Mouse (Mus musculus) MEL (cell line): ENCODE measurements around the gene Pcca. TPM values are rescaled to one million over a fixed set of nuclear protein-coding genes. Genes with fewer than 3 reads are reported as not detected.

Source experiments
- DNase-seq: peaks from one replicate; pipeline ENCODE4 v3.0.0; 2011; ENCODE audit warnings: low read depth, low spot score
- H3K27ac ChIP-seq: 2 replicates; pipeline ENCODE4 v1.5.1; 2012; ENCODE audit warnings: low read depth, mild to moderate bottlenecking, control low read depth, low read length, moderate library complexity; ENCODE audit not compliant: control insufficient read depth
- H3K27me3 ChIP-seq, 2 experiments: fragments of 150-350 bp in 1 of 2; sonication (generic) in 1 of 2; 2 replicates each; pipeline ENCODE4 v1.6.1; 2012; ENCODE audit warnings: low read length in 2 of 2, mild to moderate bottlenecking in 2 of 2, improper control_type of control experiment in 1 of 2, moderate library complexity in 1 of 2; ENCODE audit not compliant: insufficient read depth in 2 of 2, control insufficient read depth in 1 of 2
- H3K36me3 ChIP-seq, 2 experiments: 2 replicates each; pipeline ENCODE4 v1.6.1; 2012 to 2014; ENCODE audit warnings: low read length in 2 of 2, improper control_type of control experiment in 1 of 2, inconsistent platforms in 1 of 2, mild to moderate bottlenecking in 1 of 2; ENCODE audit not compliant: insufficient read depth in 2 of 2, control insufficient read depth in 1 of 2
- H3K4me1 ChIP-seq, 2 experiments: fragments of 150-350 bp in 1 of 2; sonication (generic) in 1 of 2; 2 replicates each; pipeline ENCODE4 v1.6.1; 2012; ENCODE audit warnings: low read length in 2 of 2, improper control_type of control experiment in 1 of 2, mild to moderate bottlenecking in 1 of 2; ENCODE audit not compliant: insufficient read depth in 2 of 2, control insufficient read depth in 1 of 2
- H3K4me3 ChIP-seq, 2 experiments: fragments of 150-350 bp in 1 of 2; sonication (generic) in 1 of 2; 2 replicates each; pipeline ENCODE4 v1.5.1; 2012; ENCODE audit warnings: low read depth in 2 of 2, low read length in 2 of 2, mild to moderate bottlenecking in 2 of 2, moderate library complexity in 2 of 2, control low read depth in 1 of 2, improper control_type of control experiment in 1 of 2; ENCODE audit not compliant: control insufficient read depth in 1 of 2, insufficient read depth in 1 of 2
- H3K79me2 ChIP-seq: 2 replicates; pipeline ENCODE4 v1.6.1; 2012; ENCODE audit warnings: mild to moderate bottlenecking, low read length, moderate library complexity; ENCODE audit not compliant: control insufficient read depth, poor library complexity, insufficient read depth
- H3K9ac ChIP-seq: 2 replicates; pipeline ENCODE4 v1.6.1; 2012; ENCODE audit warnings: low read depth, mild to moderate bottlenecking, control low read depth, low read length, moderate library complexity; ENCODE audit not compliant: control insufficient read depth, poor library complexity, severe bottlenecking
- H3K9me3 ChIP-seq: fragments of 150-350 bp; sonication (generic); replicated peaks from 2 replicates; pipeline ENCODE4 v1.6.1; 2012; ENCODE audit warnings: mild to moderate bottlenecking, low read length, improper control_type of control experiment, moderate library complexity; ENCODE audit not compliant: insufficient read depth
- BHLHE40 ChIP-seq: IDR thresholded peaks from 2 replicates; pipeline ENCODE4 v1.6.1; 2012; ENCODE audit warnings: low read depth, mild to moderate bottlenecking, inconsistent platforms, low read length, improper control_type of control experiment, borderline replicate concordance
- CTCF ChIP-seq, 3 experiments: IDR thresholded peaks in 2 of 3; conservative IDR thresholded peaks in 1 of 3; 2 replicates each; pipeline ENCODE4 v1.5.1; 2011 to 2012; ENCODE audit warnings: low read length in 3 of 3, low read depth in 2 of 3, mild to moderate bottlenecking in 2 of 3, improper control_type of control experiment in 1 of 3, inconsistent platforms in 1 of 3, mixed read lengths in 1 of 3, moderate library complexity in 1 of 3; ENCODE audit not compliant: control insufficient read depth in 1 of 3, insufficient read depth in 1 of 3, poor library complexity in 1 of 3, severe bottlenecking in 1 of 3
- EP300 ChIP-seq, 2 experiments: IDR thresholded peaks; 2 replicates each; pipeline ENCODE4 v1.6.1; 2011; ENCODE audit warnings: improper control_type of control experiment in 2 of 2, low read length in 2 of 2, low read depth in 1 of 2, mild to moderate bottlenecking in 1 of 2
- GATA1 ChIP-seq: IDR thresholded peaks from 2 replicates; pipeline ENCODE4 v1.6.1; 2011; ENCODE audit warnings: low read depth, low read length, improper control_type of control experiment
- KAT2A ChIP-seq: conservative IDR thresholded peaks from 2 replicates; pipeline ENCODE4 v1.6.1; 2012; ENCODE audit warnings: low read depth, low read length, improper control_type of control experiment, inconsistent platforms
- MAX ChIP-seq: IDR thresholded peaks from 2 replicates; pipeline ENCODE4 v1.6.1; 2011; ENCODE audit warnings: low read length, improper control_type of control experiment
- MEF2A ChIP-seq: IDR thresholded peaks from 2 replicates; pipeline ENCODE4 v1.6.1; 2014; ENCODE audit warnings: low read depth, mild to moderate bottlenecking, inconsistent platforms, low read length, improper control_type of control experiment; ENCODE audit not compliant: poor library complexity, insufficient replicate concordance, severe bottlenecking; ENCODE audit errors: extremely low read depth
- MXI1 ChIP-seq: IDR thresholded peaks from 2 replicates; pipeline ENCODE4 v1.6.1; 2011; ENCODE audit warnings: mild to moderate bottlenecking, low read depth, low read length, improper control_type of control experiment
- MYC ChIP-seq: IDR thresholded peaks from 2 replicates; pipeline ENCODE4 v1.6.1; 2011; ENCODE audit warnings: low read depth, mild to moderate bottlenecking, low read length, improper control_type of control experiment, moderate library complexity
- RCOR1 ChIP-seq: IDR thresholded peaks from 2 replicates; pipeline ENCODE4 v1.6.1; 2012; ENCODE audit warnings: low read depth, mild to moderate bottlenecking, inconsistent platforms, low read length, improper control_type of control experiment
- SIN3A ChIP-seq: IDR thresholded peaks from 2 replicates; pipeline ENCODE4 v1.6.1; 2012; ENCODE audit warnings: low read length, improper control_type of control experiment, inconsistent platforms
- SMC3 ChIP-seq: IDR thresholded peaks from 2 replicates; pipeline ENCODE4 v1.6.1; 2011; ENCODE audit warnings: low read depth, low read length, improper control_type of control experiment
- TAL1 ChIP-seq: IDR thresholded peaks from 2 replicates; pipeline ENCODE4 v1.6.1; 2012; ENCODE audit warnings: mild to moderate bottlenecking, inconsistent platforms, low read length, moderate library complexity, mixed read lengths
- TCF12 ChIP-seq: IDR thresholded peaks from 2 replicates; pipeline ENCODE4 v1.6.1; 2014; ENCODE audit warnings: low read depth, mild to moderate bottlenecking, inconsistent platforms, low read length, improper control_type of control experiment, moderate library complexity
- UBTF ChIP-seq: IDR thresholded peaks from 2 replicates; pipeline ENCODE4 v1.6.1; 2012; ENCODE audit warnings: low read depth, mild to moderate bottlenecking, inconsistent platforms, low read length, improper control_type of control experiment, moderate library complexity, borderline replicate concordance; ENCODE audit not compliant: insufficient read depth
- USF1 ChIP-seq: IDR thresholded peaks from 2 replicates; pipeline ENCODE4 v1.6.1; 2014; ENCODE audit warnings: low read depth, mild to moderate bottlenecking, inconsistent platforms, low read length, improper control_type of control experiment, moderate library complexity
- polyA plus RNA-seq, 2 experiments: library from polyadenylated mRNA; stranded (reverse) in 1 of 2; unstranded in 1 of 2; fragments of >175 nt in 1 of 2; fragments of >200 nt in 1 of 2; gene quantifications; 2 replicates each; pipeline versions ENCODE4 v1.2.1 to v1.2.4; 2012; ENCODE audit warnings: low replicate concordance in 2 of 2, low read depth in 1 of 2; ENCODE audit not compliant: insufficient read length in 2 of 2, insufficient read depth in 1 of 2, missing spikeins in 1 of 2
- total RNA-seq: library from RNA; depleted of rRNA; stranded (reverse); fragments of 300-350 nt; gene quantifications from 2 replicates; pipeline ENCODE4 v1.2.3, GENCODE M21; 2012

The Pcca gene
- total and polyA plus RNA-seq, 3 experiments: 21.2 to 22.7 TPM; not detected in 1

DNA sequence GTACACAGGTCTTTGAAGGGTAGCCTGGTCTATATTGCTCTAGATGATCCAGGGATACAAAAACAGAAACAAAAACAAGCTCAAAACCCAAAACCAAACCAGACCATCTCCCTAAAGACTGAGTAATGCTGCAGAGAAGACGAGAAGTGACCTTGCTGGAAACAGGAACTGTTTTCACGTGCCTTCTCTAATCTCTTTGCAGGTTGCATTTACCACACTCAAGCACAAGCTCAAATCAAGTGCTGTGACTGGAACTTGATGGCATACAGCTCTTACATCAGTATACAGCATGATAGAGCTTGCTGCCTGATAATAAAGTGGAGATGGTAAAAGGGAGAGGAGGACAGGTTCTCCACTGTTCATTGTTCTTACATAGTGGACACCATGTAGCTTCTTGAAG is 74.2 kb downstream of the Pcca start:
- H3K9ac ChIP-seq: no peak overlapping the region
- H3K79me2 ChIP-seq: no peaks in the 10 kb centered on the region
- TF ChIP-seq EP300 (IDR thresholded peaks at IDR 0.05; ENCODE audit: low read depth in 1 of 2, low read length in 2 of 2) (peak; percentile 9 to 17; a peak in 1 of 4 replicates), BHLHE40 (peak; percentile 97), MEF2A (no peak), TCF12 (no peak), RCOR1 (peak; percentile 83), KAT2A (no peak), USF1 (0 out of 2 replicates have a peak, but pooled peaks have one; percentile 34), CTCF (IDR thresholded peaks at IDR 0.05 in 2 of 3, conservative IDR thresholded peaks at IDR 0.05 in 1 of 3; ENCODE audit: control insufficient read depth in 1 of 3, insufficient read depth in 1 of 3, low read depth in 2 of 3, low read length in 3 of 3, poor library complexity in 1 of 3, severe bottlenecking in 1 of 3) (no peak)
- TF ChIP-seq, all 39 proteins: peak for 4
- no peaks in the 10 kb centered on the region for H3K9me3 ChIP-seq
- H3K4me3 ChIP-seq: no peak overlapping the region
- H3K4me1 ChIP-seq: peaks cover 17 to 22% of the 10 kb centered on the region in 2 experiments
- no peaks in the 10 kb centered on the region for H3K27me3 ChIP-seq
- H3K36me3 ChIP-seq: peaks cover 0 to 21% of the 10 kb centered on the region in 2 experiments; a peak in 2 of 4 replicates
- DNase-seq: peak; percentile 62
- H3K27ac ChIP-seq: no peak overlapping the region

DNA sequence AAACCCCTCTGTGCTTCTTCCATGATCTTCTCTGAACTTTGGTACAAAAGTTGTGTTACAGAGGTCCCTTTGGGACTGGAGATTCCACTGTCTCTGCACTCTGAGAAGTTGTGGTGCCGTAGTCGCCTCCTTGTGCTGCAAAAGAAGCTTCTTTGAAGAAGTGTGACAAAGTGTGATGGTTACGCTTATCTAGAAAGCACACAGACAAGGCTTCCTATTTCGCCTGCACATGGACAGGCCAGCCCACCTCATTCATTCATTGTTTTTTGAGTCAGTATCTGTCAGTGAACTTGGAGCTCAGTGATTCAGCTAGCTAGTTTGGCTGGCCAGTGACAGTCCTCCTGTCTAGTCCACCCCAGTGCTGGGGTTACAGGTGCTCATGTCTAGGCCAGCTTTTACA is 76.9 kb downstream of the Pcca start:
- no peak for TF ChIP-seq RCOR1
- peak; percentile 39 for TF ChIP-seq TAL1
- no peak for TF ChIP-seq UBTF
- peak; percentile 58 for TF ChIP-seq MYC
- no peak for TF ChIP-seq SMC3
- TF ChIP-seq EP300 (IDR thresholded peaks at IDR 0.05; ENCODE audit: low read depth in 1 of 2, low read length in 2 of 2): peak in 1 of 2 experiments; percentile 35; a peak in 1 of 4 replicates
- 0 out of 2 replicates have a peak, but pooled peaks have one; percentile 17 for TF ChIP-seq SIN3A
- TF ChIP-seq GATA1: peak; percentile 61
- no peak for TF ChIP-seq CTCF (IDR thresholded peaks at IDR 0.05 in 2 of 3, conservative IDR thresholded peaks at IDR 0.05 in 1 of 3; ENCODE audit: control insufficient read depth in 1 of 3, insufficient read depth in 1 of 3, low read depth in 2 of 3, low read length in 3 of 3, poor library complexity in 1 of 3, severe bottlenecking in 1 of 3)
- TF ChIP-seq MXI1: peak; percentile 70
- TF ChIP-seq MAX: peak; percentile 61; the same call in 1 of the 2 replicates
- peak; percentile 12; the same call in 1 of the 2 replicates for TF ChIP-seq BHLHE40
- TF ChIP-seq, all 39 proteins: peak for 8
- peak overlapping the region; percentile 37 for H3K27ac ChIP-seq
- H3K4me3 ChIP-seq: no peak overlapping the region
- H3K4me1 ChIP-seq: peaks cover 17 to 37% of the 10 kb centered on the region in 2 experiments
- no peaks in the 10 kb centered on the region for H3K79me2 ChIP-seq
- no peaks in the 10 kb centered on the region for H3K9me3 ChIP-seq
- no peaks in the 10 kb centered on the region for H3K27me3 ChIP-seq
- DNase-seq: peak; percentile 75
- H3K9ac ChIP-seq: no peak overlapping the region
- peaks cover 0 to 27% of the 10 kb centered on the region in 2 experiments; a peak in 2 of 4 replicates for H3K36me3 ChIP-seq
